Mouse (Mus musculus): Measurements from ENCODE around the gene Tnr.

The Tnr gene

DNA sequence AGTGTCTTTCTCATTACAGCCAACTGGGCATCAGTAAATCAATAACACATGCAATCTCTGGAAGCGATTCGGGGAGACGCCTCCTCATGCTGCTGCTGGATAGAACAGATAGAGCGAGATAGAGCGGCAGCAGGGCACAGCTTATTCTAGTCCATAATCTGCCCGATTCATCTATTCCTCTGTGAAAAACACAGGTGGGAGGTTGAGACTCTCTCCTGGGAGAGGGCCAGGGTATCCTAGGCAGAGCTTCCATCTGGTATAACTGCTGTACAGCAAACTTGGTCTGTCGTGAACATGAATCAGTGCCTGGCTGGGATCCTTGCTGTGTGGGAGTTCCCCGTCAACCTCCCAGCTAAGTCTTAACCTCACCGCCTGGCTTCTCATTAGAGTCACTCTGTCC, 193.4 kb downstream of the Tnr start:
- 45% methylated on average over 9 of the region's 9 CpGs for WGBS

DNA sequence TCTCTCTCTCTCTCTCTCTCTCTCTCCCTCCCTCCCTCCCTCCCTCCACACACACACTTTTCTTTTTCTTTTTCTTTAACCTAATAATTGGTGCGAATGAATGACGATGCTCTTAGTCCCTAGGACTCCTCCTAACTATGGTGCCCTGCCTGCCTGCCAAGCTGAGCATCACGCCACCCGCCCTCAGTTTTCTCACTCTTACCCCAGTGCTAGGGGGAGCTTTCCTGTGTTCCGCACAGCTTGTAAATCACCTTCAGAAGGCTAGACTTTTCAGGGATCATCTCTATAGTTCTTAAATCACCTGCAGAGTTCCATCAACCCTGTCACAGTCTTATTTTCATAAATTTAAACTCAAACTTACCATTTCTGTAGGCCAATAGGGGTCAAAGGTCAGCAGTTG, 200.2 kb downstream of the Tnr start:
- 67% methylated on average over 5 of the region's 5 CpGs for WGBS

DNA sequence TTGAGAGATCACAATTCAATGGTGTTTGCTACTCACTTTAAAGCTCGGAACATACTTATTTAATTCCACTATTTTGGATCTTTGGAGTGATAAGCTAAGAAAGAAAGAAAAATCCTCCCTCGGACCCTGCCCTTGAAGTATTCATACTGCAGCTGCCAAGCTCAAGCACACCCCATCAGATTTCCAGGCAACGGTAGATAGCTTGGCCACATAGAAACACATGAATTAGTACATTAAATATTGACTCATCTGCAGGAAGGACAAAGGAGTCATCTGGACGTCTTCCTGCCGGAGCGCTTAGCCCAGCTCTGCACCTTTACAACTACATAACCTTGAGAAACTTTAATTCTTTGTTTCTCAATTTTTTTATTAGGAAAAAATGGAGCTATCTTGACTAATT, 205.7 kb downstream of the Tnr start:
- 86% methylated on average over 6 of the region's 6 CpGs for WGBS

- WGBS = 61% methylated on average over 4 of the region's 4 CpGs
Observed at GRCm38 (mm10) chr1:159730826-159731225, 207.3 kb downstream of the Tnr start.

DNA sequence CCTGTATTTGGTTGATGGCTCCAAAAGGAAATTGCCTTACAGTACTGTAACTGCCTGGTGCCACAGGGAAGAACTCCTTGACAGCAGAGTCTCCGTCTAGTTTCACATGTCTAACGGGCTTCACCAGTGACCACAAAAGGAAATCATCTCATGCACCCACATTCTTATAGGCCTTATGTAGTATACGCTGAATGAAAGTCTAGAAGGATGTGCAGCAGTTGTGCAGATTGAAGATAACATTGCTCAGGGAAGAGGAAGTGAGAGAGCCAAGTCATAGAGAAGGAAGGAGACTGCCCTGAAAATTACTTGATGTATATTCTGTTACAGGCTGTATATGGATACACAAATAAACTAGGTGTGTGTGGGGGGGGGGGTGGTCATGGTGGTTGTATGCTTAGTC, 211.5 kb downstream of the Tnr start:
- WGBS = 80% methylated on average over 3 of the region's 3 CpGs

DNA sequence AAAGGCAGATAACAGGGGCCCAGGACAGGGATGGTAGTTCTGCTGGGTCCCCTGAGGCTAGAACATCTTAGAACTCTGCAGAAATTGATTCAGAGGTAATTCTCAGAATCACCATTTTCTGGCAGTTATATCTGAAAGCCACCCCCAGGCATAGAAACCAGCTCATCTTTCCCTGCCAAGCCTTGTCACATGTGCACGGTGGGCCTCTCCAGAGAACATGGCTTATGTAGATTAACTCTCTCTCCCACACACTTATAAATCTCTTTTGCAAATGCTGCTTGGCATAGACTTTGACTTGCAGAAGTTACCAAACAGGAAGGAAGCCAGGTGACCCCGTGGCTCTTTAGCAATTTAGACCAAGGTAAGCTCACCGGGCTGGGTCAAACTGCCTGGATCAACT, 215.9 kb downstream of the Tnr start:
- WGBS = 55% methylated on average over 3 of the region's 3 CpGs

- WGBS = 45% methylated on average over 3 of the region's 3 CpGs
Observed at GRCm38 (mm10) chr1:159741237-159742002, 217.9 kb downstream of the Tnr start.

- WGBS = 59% methylated on average over 3 of the region's 3 CpGs
Observed at GRCm38 (mm10) chr1:159742003-159742274, 218.4 kb downstream of the Tnr start.

DNA sequence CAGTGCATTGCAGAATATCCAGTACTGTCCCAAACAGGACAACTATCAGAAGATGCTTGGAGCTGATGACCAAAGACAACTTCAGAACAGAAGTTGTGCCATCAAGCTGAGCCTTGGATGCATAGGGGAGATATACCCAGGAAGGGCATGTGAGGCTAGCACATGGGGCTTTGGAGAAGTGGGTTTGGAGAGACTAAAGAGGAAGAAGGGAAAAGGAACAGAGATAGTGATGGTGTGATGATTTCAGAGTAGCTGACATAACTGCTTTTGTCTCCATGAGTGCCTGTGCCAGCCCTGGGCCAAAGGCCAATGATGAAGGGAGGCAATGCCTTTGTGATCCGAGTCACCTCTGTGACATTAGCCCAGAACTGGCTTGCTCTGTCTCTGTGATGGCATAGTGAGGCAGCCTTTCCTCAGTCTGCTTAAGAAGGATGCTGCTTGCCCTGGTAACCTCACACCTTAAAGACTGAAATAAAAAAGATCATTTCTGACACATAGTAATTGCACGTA, 220.2 kb downstream of the Tnr start:
- WGBS = 77% methylated on average over 2 of the region's 2 CpGs

DNA sequence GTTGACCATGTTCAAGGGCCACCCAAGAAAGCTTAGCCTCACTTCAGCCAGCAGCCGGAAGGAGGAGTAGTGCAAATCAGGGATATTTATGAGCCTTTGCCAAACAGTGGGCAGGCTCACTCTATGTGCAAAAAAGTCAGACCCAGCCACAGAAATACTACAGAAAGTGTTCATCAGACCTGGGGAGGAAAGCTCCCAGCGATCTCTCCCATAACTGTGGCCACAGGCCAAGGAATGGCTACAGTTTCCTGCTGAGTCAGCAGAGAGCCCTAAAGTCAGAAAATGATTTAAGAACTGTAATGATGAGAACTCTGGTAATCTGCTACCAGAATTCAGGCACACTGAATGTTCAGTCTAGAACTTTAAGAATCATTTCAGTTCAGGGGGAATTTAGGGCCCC, 221.7 kb downstream of the Tnr start:
- WGBS = 56% methylated on average over 2 of the region's 2 CpGs

- WGBS = 76% methylated on average over 7 of the region's 7 CpGs
Observed at GRCm38 (mm10) chr1:159747969-159748368, 224.4 kb downstream of the Tnr start.

DNA sequence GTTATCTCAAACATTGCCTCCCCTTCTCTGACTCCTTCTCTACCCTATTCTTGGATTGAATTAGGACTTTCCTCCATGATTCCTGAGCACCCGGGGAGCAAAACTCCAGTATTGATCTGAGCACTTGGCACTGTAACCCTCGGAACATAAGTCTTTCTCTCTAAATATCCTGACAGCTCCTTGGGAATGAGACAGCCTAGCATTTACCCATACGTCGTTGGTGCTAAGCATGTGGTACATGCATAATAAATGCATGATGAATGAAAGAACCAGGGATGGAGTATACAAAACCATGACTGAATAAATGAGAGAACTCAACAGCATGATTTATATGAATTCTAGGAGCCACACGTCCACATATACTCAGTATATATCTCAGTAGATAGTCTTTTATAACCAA, 226.8 kb downstream of the Tnr start:
- WGBS = 67% methylated on average over 5 of the region's 5 CpGs

GRCm38 (mm10) chr1:159750876-159751275, 227.3 kb downstream of the Tnr start:
- WGBS = 66% methylated on average over 6 of the region's 6 CpGs

DNA sequence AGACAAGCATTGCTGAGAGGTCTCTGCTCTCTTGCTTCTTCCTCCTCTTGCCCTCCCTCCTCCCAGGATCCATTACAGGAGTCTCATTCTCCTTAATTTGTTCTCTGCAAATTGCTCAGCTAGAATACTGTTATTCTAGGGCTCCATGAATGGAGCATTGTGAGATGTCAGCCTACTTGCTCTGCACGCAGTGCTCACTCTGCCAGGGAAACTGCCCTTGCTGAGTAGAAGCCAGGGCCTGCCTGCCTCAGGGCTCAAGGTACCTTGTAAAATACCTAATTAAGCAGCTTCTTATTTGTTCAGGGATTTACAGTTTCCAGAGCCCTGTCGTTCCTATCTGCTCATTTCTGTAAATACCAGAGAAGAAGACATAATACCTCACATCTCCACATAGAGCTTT, 240.3 kb downstream of the Tnr start:
- 53% methylated on average over 2 of the region's 2 CpGs for WGBS

DNA sequence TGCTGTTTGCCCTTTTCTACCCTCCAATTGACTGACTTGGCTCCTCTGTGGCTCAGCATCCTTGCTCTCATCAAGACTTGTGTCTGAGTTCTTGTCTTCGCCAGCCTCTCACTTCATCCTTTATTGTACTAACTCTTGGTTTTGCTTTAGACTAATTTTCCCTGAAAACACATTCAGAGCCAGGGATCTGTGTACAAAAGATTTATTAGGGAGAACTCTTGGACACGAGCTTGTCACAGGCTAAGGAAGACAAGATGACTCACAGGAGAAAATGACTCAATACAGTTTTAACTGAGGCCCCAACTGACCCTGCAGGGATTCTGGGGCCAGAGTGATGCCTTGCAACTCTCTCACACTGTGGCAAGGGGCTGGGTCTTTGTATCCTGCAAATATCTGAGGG, 241.3 kb downstream of the Tnr start:
- 55% methylated on average over 2 of the region's 2 CpGs for WGBS

DNA sequence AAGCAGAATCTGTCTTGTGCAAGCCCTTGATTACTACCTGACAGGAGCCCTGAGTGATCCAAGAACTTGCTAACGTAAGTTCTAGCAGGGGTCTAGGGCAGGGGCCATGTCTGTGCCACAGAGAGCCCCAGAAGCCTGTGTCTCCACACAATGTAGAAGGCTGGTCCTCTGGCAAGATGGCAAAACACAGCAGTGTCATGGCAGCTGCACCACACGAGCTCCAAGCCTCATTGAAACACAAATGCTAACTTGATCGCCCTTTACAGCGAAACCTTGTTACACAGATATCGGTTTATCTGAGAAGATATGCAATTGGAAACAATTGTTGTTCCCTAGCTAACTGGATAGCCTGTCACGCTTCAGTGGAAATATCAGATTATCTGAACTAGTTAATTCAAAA, 246.4 kb downstream of the Tnr start:
- WGBS = 86% methylated on average over 6 of the region's 6 CpGs

DNA sequence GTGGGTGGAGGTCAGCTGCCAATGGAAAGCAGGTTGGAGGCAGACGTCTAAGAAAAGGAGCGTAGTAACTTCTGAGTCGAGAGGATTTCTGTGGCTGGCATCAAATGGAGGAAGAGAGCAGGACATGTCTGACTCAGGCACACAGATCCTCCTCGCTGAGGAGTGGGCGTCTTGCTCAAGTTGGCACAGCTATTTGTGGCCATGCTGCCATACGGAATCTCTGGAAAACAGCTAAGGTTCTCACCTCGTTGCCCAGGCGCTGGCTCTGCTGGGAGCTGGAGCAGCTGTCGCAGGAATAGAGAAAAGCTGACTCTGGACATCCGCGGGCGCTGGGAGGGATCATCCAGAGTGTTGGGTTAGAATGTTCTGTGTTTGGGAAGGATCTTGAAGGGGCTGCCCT, 250.1 kb downstream of the Tnr start:
- WGBS = 33% methylated on average over 12 of the region's 12 CpGs

DNA sequence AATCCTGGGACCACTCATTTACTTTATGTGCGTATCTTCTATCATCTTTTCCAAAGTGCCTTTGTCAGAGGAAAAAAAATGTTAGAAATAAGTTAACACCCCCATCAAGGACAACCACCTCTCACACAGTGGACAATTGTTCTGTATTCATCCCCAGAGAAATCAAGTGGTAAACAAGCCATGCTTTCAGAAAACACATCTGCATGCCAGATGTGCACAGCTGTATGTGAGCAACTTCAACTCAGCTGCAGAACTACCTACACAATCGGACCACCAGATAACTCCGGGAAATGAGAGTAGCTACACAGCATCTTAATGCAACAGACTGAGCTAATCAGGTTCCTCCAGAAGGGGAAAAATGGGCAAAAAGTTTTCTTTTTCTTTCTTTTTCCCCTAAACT, 251.6 kb downstream of the Tnr start:
- WGBS = 65% methylated on average over 3 of the region's 3 CpGs

DNA sequence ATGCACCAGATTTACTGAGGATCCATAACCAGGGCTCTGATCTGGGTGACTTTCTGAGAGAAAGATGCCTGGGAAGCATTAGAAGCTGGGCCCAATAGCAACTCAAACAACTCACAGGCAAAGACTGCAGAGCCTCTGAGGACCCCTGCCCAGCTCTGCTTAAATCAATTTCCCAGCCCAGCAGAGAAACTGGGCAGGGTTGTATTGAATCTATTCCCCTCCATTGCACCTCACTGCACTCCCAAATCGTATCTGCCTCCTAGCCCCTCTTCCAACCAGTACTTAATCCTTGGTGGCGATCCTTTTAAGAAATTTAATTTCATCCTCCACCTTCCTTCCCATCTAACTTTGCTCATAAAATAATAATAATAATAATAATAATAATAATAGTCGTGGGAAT, 253.5 kb downstream of the Tnr start:
- 57% methylated on average over 3 of the region's 3 CpGs for WGBS

GRCm38 (mm10) chr1:159779424-159779823, 255.9 kb downstream of the Tnr start:
- WGBS = 59% methylated on average over 3 of the region's 3 CpGs

DNA sequence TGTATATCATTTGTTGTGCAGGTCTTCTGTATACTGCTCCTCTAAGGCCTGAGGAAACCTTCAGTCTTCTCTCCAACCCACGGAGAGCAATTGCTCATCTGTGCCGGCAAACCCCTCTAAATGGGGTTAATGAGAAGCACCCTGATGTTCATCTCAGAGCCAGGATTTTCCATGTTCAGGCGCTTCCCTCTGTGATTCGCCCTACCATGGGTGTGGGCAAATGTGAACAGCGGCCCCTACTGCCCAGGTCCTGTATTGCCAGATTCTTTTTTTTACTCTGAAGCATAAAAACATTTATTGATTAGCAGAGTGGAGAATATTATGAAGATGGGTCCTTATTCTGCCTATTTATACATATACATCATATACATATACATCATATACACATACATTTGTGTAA, 260.3 kb downstream of the Tnr start:
- 33% methylated on average over 5 of the region's 5 CpGs for WGBS

DNA sequence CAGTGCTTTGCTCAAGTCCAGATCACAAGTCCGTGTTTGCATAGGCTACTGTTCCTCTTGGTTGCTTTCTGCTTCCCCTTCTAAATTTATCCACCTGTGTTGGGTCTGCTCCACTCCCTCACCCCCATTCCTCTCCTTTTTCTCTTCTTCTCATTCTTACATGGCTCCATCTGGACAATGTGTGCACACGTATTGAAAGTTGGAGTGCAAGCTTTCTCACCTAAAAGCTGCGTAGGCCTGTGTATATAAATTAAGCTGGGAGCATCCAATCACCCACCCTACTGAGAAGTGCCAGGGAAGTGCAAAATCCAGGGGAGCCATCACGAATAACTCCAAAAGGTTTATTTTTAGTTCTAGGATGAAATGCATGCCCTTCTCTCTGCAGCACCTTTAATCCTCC, 264.7 kb downstream of the Tnr start:
- 42% methylated on average over 4 of the region's 4 CpGs for WGBS

DNA sequence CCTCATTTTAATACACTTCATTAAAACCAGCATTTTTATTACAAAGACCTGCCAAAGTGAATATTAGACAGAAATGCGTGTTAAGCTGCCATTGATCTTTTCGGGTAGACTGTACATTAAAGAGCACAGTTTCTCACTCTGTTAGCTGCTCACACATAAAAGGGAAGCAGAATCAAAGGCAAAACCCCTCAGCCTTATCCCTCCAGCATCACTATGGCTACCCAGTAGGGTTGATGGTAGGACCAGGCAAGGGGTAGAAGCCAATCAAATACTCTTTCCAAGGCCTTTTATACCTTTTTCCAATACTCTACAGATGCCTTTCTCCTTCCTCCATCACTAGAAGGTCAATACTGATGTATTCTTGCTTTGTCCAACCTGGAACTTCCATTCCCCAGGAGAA, 269.0 kb downstream of the Tnr start:
- 97% methylated on average over 2 of the region's 2 CpGs for WGBS

DNA sequence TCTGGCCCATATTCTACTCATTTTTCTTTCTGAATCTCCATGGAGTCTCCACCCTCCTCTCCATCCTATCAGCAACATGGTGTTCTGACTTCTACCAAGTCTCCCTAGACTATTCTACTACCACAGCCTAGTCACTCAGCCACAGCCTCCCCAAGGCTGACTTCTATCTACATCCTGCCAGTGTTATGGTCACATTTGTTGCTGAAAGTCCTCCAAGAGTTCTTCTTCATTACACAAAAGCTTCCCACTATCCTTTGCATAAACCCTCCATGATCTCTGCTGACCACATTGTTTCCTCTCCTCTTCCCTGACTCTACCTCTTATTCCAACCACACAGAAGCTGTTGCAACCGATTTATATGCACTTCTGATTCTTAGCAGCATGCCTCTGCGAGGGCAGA, 272.5 kb downstream of the Tnr start:
- 86% methylated on average over 2 of the region's 2 CpGs for WGBS

Data from cerebral cortex, adult 2 months (tissue).